ENCODE assay signal across 27 mouse cellular contexts in genomic region chr2:121724866-121725265, GRCm38 (mm10).
"Had no signal": no experiment of that assay in that cellular context is flagged by ENCODE, and none has a peak within 500 bp of the region (broad histone marks: within the 10 kb centered on the region; RNA-seq: fewer than 3 reads in every experiment).

No protein-coding gene starts in this region.

- H3K4me1 ChIP-seq: embryonic facial prominence, embryonic 10.5 days; embryonic facial prominence, embryonic 12.5 days; embryonic facial prominence, embryonic 13.5 days; embryonic facial prominence, embryonic 15.5 days; forebrain, embryonic 10.5 days; forebrain, embryonic 12.5 days; forebrain, embryonic 15.5 days had no signal

- H3K9ac ChIP-seq: embryonic facial prominence, embryonic 12.5 days; embryonic facial prominence, embryonic 13.5 days; embryonic facial prominence, embryonic 15.5 days; forebrain, embryonic 12.5 days; forebrain, embryonic 13.5 days; forebrain, embryonic 15.5 days; forebrain, postnatal 0 days had no signal

- H3K9me3 ChIP-seq: embryonic facial prominence, embryonic 10.5 days; embryonic facial prominence, embryonic 12.5 days; embryonic facial prominence, embryonic 13.5 days; embryonic facial prominence, embryonic 15.5 days; forebrain, embryonic 10.5 days; forebrain, embryonic 12.5 days; forebrain, embryonic 13.5 days; forebrain, embryonic 15.5 days had no signal

- H3K4me2 ChIP-seq: embryonic facial prominence, embryonic 12.5 days; embryonic facial prominence, embryonic 13.5 days; embryonic facial prominence, embryonic 15.5 days; forebrain, embryonic 12.5 days; forebrain, embryonic 13.5 days; forebrain, embryonic 15.5 days had no signal

- H3K27ac ChIP-seq: embryonic facial prominence, embryonic 10.5 days; embryonic facial prominence, embryonic 12.5 days; embryonic facial prominence, embryonic 13.5 days; embryonic facial prominence, embryonic 15.5 days; forebrain, embryonic 10.5 days; forebrain, embryonic 12.5 days; forebrain, embryonic 13.5 days; forebrain, embryonic 15.5 days; gastrocnemius, adult 2 months had no signal

- DNase-seq: cerebellum, adult 2 months; cerebellum, adult 8-10 months; cerebellum, adult 9-10 months; cerebellum, adult 9-11 months; cerebellum, postnatal 10 days; cerebellum, postnatal 14 days; cerebellum, postnatal 25 days; cerebellum, postnatal 36 days; embryo, embryonic 11 days; forebrain, postnatal 0 days; gastrocnemius, adult 2 months; gastrocnemius, postnatal 10 days; gastrocnemius, postnatal 14 days; gastrocnemius, postnatal 25 days; gastrocnemius, postnatal 36 days; heart, adult 18-20 months had no signal

- H3K27me3 ChIP-seq: embryonic facial prominence, embryonic 12.5 days; embryonic facial prominence, embryonic 13.5 days; embryonic facial prominence, embryonic 15.5 days; forebrain, embryonic 12.5 days; forebrain, embryonic 13.5 days; forebrain, embryonic 15.5 days had no signal

- ATAC-seq: forebrain, embryonic 13.5 days; forebrain, embryonic 14.5 days; forebrain, embryonic 15.5 days; forebrain, embryonic 16.5 days; forebrain, postnatal 0 days had no signal

- H3K36me3 ChIP-seq: embryonic facial prominence, embryonic 10.5 days; embryonic facial prominence, embryonic 12.5 days; embryonic facial prominence, embryonic 13.5 days; embryonic facial prominence, embryonic 15.5 days; forebrain, embryonic 10.5 days; forebrain, embryonic 12.5 days; forebrain, embryonic 15.5 days had no signal

- H3K4me3 ChIP-seq: embryonic facial prominence, embryonic 10.5 days; embryonic facial prominence, embryonic 12.5 days; embryonic facial prominence, embryonic 13.5 days; embryonic facial prominence, embryonic 15.5 days; erythroblast, embryonic 14.5 days; forebrain, embryonic 10.5 days; forebrain, embryonic 12.5 days; forebrain, embryonic 13.5 days; forebrain, embryonic 15.5 days; gastrocnemius, adult 2 months had no signal
